Mouse (Mus musculus): ENCODE measurements around the gene Arntl2. TPM values are rescaled to one million over a fixed set of nuclear protein-coding genes. Genes with fewer than 3 reads are reported as not detected.

Gene Arntl2
- 1.9 and 2.0 TPM in 2 replicates for polyA plus RNA-seq (2016; fragmentation: Nextera tagmentation; extraction: Ambion mirVana)

DNA sequence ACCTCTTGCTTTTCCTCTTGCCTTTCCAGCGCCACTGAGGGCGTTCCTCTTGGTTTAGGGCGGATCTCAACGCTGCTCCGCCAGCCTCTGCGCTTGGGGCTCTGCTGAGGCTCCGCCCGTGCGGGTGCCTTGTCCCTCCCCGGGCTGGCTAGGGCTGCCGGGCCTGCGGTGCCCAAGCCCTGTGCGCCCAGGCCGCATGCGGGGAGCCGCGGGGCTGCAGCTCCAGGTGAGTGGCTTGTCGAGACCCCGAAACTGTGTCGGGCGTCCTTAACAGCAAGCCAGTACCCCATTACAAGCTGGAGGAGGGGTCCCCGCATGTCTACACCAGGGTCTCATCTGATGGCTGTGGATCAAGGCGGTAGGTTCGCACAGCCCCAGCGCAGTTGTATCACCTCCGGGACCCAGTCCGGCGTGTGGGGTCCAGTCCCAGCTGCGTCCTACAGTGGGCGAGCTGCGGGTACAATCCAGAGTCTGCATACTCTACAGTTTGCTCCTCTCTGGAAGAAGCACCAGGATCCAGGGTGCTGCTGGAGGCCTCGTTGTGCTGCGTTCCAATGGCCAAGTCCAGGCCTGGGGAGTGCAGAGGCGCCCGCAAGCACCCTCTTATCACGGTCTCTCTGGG is at the start of gene Arntl2:
Arntl2 (plus strand) TSS at position 132 of the 622 bp plus-strand sequence.
- H3K4me3 ChIP-seq = peak within 1 kb of the TSS; percentile 64
- peak within 1 kb of the TSS; percentile 76 for H3K27ac ChIP-seq (replicated peaks)
- no peaks in the 10 kb centered on the region for H3K9me3 ChIP-seq (replicated peaks)
- WGBS = 1% methylated on average over 36 of the region's 36 CpGs
- H3K4me1 ChIP-seq = peaks cover 15% of the 10 kb centered on the region
- H3K36me3 ChIP-seq = no peaks in the 10 kb centered on the region
- peak; percentile 78 for DNase-seq (ENCODE audit: low spot score)
- H3K27me3 ChIP-seq (ENCODE audit: low read depth, poor library complexity, severe bottlenecking) = peaks cover 40% of the 10 kb centered on the region

DNA sequence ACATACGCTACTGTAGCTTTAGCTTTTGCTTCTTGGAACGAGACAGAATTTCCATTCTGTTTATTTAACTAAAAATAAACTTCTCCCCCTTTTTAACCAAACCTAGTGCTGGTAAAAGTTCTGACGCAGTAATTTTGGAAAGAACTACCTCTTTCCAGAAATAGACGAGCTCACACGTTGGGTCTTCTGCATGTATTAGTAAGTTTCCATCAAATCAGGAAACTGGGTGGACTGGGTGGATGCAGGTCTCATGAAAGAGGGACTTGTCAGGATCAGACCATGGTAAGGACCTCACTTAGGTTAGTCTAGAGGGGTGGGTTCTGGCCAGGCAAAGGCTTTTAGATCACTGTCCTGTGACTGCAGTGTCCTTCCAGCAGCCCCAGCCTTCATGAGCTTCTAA is 49.3 kb upstream of the Arntl2 start:
- Histone ChIP-seq H3K4me1 (no peaks in the 10 kb centered on the region), H3K27me3 (ENCODE audit: low read depth, poor library complexity, severe bottlenecking) (no peaks in the 10 kb centered on the region), H3K4me3 (no peak overlapping the region), H3K9me3 (replicated peaks) (no peaks in the 10 kb centered on the region), H3K36me3 (no peaks in the 10 kb centered on the region), H3K27ac (replicated peaks) (no peak overlapping the region)
- no peak for DNase-seq (ENCODE audit: low spot score)
- 87% methylated on average over 5 of the region's 5 CpGs for WGBS

DNA sequence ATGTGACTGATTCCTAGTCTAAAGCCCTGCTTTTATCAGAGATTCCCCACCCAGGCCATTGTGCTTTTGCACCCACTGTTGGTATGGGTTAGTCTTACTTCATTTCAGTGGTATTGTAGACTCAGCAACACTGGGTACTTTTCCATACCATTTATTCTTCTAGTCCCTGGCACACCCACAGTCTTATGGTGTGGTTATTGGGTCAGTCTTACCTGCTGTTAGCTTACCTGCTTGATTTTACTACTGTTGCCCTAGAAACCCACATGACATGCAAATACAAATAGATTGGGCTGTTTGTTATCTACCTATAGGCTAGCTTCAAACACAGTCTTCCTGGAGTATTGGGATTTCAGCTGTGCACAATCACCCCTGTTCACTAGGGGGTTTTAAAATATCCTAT is 48.8 kb upstream of the Arntl2 start:
- no peak overlapping the region for H3K4me3 ChIP-seq
- no peak for DNase-seq (ENCODE audit: low spot score)
- H3K27ac ChIP-seq (replicated peaks) = no peak overlapping the region
- H3K4me1 ChIP-seq = no peaks in the 10 kb centered on the region
- H3K36me3 ChIP-seq = no peaks in the 10 kb centered on the region
- H3K27me3 ChIP-seq (ENCODE audit: low read depth, poor library complexity, severe bottlenecking) = no peaks in the 10 kb centered on the region
- H3K9me3 ChIP-seq (replicated peaks) = no peaks in the 10 kb centered on the region

DNA sequence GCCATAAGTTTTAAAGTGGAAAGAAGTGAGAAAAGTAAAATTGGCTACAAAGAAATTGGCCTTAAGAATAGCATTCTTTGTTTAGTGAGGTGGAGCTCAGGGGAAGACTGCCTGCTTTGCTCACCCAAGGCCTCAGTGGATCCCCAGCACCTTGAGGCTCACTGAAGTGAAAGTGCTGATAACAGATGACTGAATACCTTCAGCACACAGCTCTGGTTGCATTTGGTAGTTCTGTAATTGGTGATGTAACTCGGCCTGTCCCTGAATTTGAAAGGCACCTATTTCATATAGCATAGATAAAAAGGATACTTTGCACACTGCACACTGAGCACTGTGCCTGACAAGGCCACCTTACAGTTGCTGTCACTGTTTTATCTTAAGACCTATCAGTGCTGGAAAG is 47.6 kb upstream of the Arntl2 start:
- 90% methylated on average over 1 of the region's 1 CpGs for WGBS
- Histone ChIP-seq H3K27ac (replicated peaks) (no peak overlapping the region), H3K4me1 (no peaks in the 10 kb centered on the region), H3K4me3 (no peak overlapping the region), H3K27me3 (ENCODE audit: low read depth, poor library complexity, severe bottlenecking) (no peaks in the 10 kb centered on the region), H3K36me3 (no peaks in the 10 kb centered on the region), H3K9me3 (replicated peaks) (no peaks in the 10 kb centered on the region)
- no peak for DNase-seq (ENCODE audit: low spot score)

DNA sequence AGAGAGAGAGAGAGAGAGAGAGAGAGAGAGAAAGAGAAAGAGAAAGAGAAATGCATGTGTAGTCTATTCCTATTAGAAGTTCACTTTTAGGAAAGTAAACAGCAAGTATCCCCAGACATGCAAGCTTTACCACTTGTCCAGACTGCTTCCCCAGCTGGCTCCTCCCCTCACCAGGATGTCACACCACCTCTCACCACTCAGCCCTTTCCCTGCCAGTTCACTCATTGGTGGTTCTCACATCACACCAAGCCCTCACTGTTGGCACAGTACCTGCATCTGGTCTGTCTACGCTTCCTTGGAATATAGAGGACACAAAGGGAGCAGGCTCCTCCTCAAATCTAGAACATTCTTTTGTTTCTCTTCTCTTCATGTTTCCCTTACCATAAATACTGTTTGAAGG is 44.2 kb upstream of the Arntl2 start:
- H3K36me3 ChIP-seq = no peaks in the 10 kb centered on the region
- H3K4me1 ChIP-seq = peaks cover 7% of the 10 kb centered on the region
- H3K27ac ChIP-seq (replicated peaks) = no peak overlapping the region
- H3K27me3 ChIP-seq (ENCODE audit: low read depth, poor library complexity, severe bottlenecking) = no peaks in the 10 kb centered on the region
- 93% methylated on average over 1 of the region's 1 CpGs for WGBS
- H3K4me3 ChIP-seq = no peak overlapping the region
- no peak for DNase-seq (ENCODE audit: low spot score)
- no peaks in the 10 kb centered on the region for H3K9me3 ChIP-seq (replicated peaks)

DNA sequence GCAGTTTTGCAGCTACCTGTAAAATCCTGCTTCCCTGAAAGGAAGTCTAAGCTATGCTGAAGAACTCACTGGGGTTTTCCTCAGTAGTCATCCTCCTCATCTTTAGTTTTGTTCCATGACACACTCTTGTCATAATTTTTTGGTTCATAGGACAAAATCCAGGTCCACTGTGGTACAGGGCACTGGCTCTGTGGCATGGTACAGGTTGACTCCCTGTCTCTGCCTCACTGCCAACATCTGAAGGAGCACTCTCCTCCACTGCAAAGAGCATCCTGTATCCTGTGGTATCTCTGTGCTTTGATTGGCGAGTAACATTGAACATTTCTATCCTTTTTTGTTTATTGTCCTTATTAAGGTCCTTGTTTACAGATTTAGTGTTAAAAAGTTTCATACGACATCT is 43.7 kb upstream of the Arntl2 start:
- 90% methylated on average over 2 of the region's 2 CpGs for WGBS
- H3K27ac ChIP-seq (replicated peaks) = no peak overlapping the region
- H3K4me3 ChIP-seq = no peak overlapping the region
- H3K9me3 ChIP-seq (replicated peaks) = no peaks in the 10 kb centered on the region
- no peaks in the 10 kb centered on the region for H3K27me3 ChIP-seq (ENCODE audit: low read depth, poor library complexity, severe bottlenecking)
- peaks cover 12% of the 10 kb centered on the region for H3K4me1 ChIP-seq
- DNase-seq (ENCODE audit: low spot score) = no peak
- no peaks in the 10 kb centered on the region for H3K36me3 ChIP-seq

DNA sequence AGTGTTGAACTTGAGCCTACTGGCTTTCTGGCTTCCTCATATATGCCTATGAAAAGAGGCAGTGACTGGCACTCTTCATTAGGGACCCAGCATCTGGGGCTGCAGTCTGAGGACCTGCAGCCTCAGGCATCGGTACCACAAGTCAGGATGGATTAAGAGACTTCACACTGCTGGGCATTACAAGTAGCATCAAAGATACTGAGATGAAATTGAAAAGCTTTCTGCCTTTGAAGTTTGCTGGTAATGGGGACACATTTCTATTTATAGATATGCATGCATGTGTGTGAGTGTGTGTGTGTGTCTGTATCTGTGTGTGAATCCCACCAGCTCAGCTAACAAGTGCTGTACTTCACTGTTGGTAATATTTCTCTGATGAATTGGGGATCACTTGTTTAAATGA is 43.2 kb upstream of the Arntl2 start:
- no peak for DNase-seq (ENCODE audit: low spot score)
- H3K27me3 ChIP-seq (ENCODE audit: low read depth, poor library complexity, severe bottlenecking) = no peaks in the 10 kb centered on the region
- H3K36me3 ChIP-seq = no peaks in the 10 kb centered on the region
- H3K9me3 ChIP-seq (replicated peaks) = no peaks in the 10 kb centered on the region
- no peak overlapping the region for H3K4me3 ChIP-seq
- WGBS = 79% methylated on average over 1 of the region's 1 CpGs
- H3K27ac ChIP-seq (replicated peaks) = no peak overlapping the region
- H3K4me1 ChIP-seq = peaks cover 13% of the 10 kb centered on the region

DNA sequence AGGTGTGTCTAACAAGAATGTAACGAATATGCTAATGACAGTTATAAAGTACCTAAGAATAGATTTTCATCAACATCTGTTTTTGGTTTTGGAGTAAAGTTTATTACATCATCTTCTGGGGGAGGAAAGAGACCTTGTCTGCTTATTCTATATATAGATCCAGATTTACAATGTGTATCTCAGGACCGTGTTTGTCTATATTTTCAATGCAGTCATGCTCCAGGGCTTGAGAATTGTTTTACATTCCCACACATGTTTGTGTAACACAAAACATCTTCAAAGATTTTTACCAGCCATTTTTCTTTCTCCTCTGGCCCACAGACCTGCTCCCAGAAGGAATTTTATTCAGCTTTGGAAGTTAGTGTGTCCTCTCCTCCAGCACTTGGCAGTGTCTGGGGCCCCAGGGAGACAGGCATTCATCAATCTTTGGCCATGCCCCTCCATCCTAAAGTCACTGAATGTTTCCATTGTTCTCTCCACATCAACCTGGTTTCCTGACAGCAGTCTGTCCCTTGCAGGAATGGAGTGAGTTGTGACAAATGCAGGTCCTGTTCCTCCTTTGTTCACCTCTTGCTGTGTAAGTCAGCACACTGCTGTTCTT is 42.2 kb upstream of the Arntl2 start:
- Histone ChIP-seq H3K4me1 (peaks cover 13% of the 10 kb centered on the region), H3K4me3 (no peak overlapping the region), H3K27ac (replicated peaks) (no peak overlapping the region), H3K36me3 (no peaks in the 10 kb centered on the region), H3K9me3 (replicated peaks) (no peaks in the 10 kb centered on the region), H3K27me3 (ENCODE audit: low read depth, poor library complexity, severe bottlenecking) (no peaks in the 10 kb centered on the region)
- DNase-seq (ENCODE audit: low spot score) = no peak
- 90% methylated on average over 2 of the region's 2 CpGs for WGBS

DNA sequence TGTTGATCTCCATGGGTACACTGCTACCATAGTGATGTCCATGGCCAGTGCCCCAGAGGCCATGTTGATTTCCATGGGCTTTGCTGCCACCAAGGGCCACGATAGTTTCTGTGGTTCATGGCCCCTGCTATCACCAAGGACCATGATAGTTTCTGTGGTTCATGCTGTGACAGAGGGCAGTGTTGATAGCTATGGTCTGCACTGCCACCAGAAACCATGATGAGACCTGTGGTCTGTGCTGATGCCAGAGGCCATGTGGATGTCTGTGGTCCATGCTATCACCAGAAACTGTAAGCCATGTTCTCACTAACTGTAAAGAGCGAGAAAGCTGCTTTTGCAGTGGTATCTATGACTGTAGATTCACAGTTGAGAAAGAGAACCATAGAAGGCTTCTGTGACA is 40.7 kb upstream of the Arntl2 start:
- peaks cover 13% of the 10 kb centered on the region for H3K4me1 ChIP-seq
- H3K27ac ChIP-seq (replicated peaks) = no peak overlapping the region
- H3K4me3 ChIP-seq = no peak overlapping the region
- H3K9me3 ChIP-seq (replicated peaks) = no peaks in the 10 kb centered on the region
- no peak for DNase-seq (ENCODE audit: low spot score)
- H3K36me3 ChIP-seq = peaks cover 1% of the 10 kb centered on the region; the same call in 1 of the 2 replicates
- no peaks in the 10 kb centered on the region for H3K27me3 ChIP-seq (ENCODE audit: low read depth, poor library complexity, severe bottlenecking)
- 93% methylated on average over 2 of the region's 2 CpGs for WGBS

DNA sequence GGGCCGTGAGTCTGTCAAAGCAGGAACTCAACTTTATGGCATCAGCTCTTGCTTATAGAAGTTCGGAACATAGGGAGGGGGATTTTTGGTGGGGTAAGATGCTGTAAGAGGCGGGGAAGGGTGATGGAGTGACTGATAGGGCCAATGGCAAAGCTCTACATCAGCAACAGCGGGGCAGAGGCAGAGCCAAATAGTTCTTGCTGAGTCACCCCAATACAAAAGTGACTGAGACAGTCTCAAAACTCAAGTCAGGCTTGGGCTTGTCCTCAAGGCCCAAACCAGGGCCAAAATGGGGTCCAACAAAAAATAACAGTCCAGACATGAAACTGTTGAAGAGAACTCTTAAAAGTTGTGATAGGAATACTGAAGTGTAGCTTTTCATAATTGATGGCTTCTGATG is 40.2 kb upstream of the Arntl2 start:
- Histone ChIP-seq H3K4me3 (no peak overlapping the region), H3K27me3 (ENCODE audit: low read depth, poor library complexity, severe bottlenecking) (no peaks in the 10 kb centered on the region), H3K9me3 (replicated peaks) (no peaks in the 10 kb centered on the region), H3K4me1 (peaks cover 13% of the 10 kb centered on the region), H3K36me3 (peaks cover 4% of the 10 kb centered on the region; the same call in 1 of the 2 replicates), H3K27ac (replicated peaks) (no peak overlapping the region)
- DNase-seq (ENCODE audit: low spot score) = no peak
- 89% methylated on average over 4 of the region's 4 CpGs for WGBS

DNA sequence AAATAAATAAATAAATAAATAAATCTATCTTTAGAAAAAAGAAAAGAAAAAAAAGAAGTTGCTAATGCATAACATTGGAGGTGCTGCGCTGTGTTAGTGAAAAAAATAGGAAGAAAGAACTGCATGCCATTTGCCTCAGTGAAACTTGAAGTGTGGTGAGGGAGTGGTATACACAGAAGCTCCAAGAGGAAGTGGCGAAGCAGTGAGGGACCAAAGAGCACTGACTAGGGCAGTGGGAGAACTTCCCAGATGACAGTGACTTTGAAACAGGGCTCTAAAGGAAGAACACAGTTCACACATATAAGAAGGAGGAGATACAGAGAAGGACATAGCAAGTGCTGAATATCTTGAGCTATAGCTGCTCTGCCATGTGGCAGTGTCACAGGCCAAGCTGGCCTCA is 36.8 kb upstream of the Arntl2 start:
- Histone ChIP-seq H3K9me3 (replicated peaks) (no peaks in the 10 kb centered on the region), H3K36me3 (peaks cover 4% of the 10 kb centered on the region; the same call in 1 of the 2 replicates), H3K27me3 (ENCODE audit: low read depth, poor library complexity, severe bottlenecking) (no peaks in the 10 kb centered on the region), H3K27ac (replicated peaks) (no peak overlapping the region), H3K4me3 (no peak overlapping the region), H3K4me1 (peaks cover 10% of the 10 kb centered on the region)
- 92% methylated on average over 2 of the region's 2 CpGs for WGBS
- DNase-seq (ENCODE audit: low spot score) = no peak

DNA sequence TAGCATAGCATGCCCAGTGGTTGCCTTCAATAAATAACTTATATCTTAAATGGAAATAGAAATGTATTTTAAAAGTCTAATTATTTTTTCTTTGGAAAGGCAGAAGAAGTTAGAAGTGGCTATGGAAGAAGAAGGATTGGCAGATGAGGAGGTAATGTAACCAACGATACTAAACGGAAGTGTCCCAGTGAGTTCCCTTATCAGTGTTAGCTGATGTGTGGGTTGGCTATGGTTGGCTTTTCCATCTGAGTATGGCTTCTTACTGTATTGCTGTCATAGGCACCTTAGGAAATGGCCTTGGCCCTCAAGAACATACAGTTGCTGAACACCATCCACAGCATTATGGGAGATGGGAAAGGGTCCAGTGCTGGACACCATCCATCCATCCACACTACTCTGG is 35.8 kb upstream of the Arntl2 start:
- 100% methylated on average over 2 of the region's 2 CpGs for WGBS
- Histone ChIP-seq H3K27ac (replicated peaks) (no peak overlapping the region), H3K4me3 (no peak overlapping the region), H3K9me3 (replicated peaks) (no peaks in the 10 kb centered on the region), H3K27me3 (ENCODE audit: low read depth, poor library complexity, severe bottlenecking) (no peaks in the 10 kb centered on the region), H3K36me3 (peaks cover 4% of the 10 kb centered on the region; the same call in 1 of the 2 replicates), H3K4me1 (peaks cover 10% of the 10 kb centered on the region)
- no peak for DNase-seq (ENCODE audit: low spot score)

DNA sequence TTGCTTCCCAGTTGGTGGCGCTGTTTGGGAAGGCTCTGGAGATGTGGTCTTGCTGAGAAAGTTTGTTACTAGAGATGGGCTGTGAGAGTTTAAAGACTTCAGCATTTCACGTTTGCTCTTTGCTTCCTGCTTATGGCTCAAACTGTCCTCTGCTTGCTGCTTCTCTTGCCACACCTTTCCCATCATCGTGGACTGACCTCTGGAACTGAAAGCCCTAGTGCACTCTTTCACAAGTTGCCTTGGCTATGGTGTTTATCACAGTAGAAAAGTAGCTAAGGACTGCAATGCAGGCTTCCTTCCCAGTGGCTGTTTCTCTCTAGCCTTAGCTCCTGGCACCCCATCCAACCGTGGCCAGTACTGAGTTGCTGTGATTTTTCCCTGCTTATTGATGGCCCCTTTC is 35.1 kb upstream of the Arntl2 start:
- H3K27ac ChIP-seq (replicated peaks) = no peak overlapping the region
- peaks cover 10% of the 10 kb centered on the region for H3K4me1 ChIP-seq
- WGBS = 69% methylated on average over 4 of the region's 4 CpGs
- H3K4me3 ChIP-seq = no peak overlapping the region
- no peaks in the 10 kb centered on the region for H3K27me3 ChIP-seq (ENCODE audit: low read depth, poor library complexity, severe bottlenecking)
- DNase-seq (ENCODE audit: low spot score) = no peak
- no peaks in the 10 kb centered on the region for H3K9me3 ChIP-seq (replicated peaks)
- H3K36me3 ChIP-seq = peaks cover 4% of the 10 kb centered on the region; the same call in 1 of the 2 replicates

Data from midbrain, embryonic 10.5 days (tissue).